Mouse (Mus musculus) hindbrain, postnatal 0 days (tissue): ENCODE data around the gene Trex1. TPM values are rescaled to one million over a fixed set of nuclear protein-coding genes. Genes with fewer than 3 reads are reported as not detected.
A peak's percentile ranks its signal among the peaks of the same experiment; 100 is the strongest.

Source experiments
- ATAC-seq: fragments of 200-750 bp; cut with Nextera tagmentation; 2 replicates; pipeline ENCODE4 v1.8.0; 2017; ENCODE audit warnings: mild to moderate bottlenecking, moderate TSS enrichment, moderate library complexity
- DNase-seq: peaks from one replicate; pipeline ENCODE4 v3.0.0-alpha.2; 2015; ENCODE audit warnings: low spot score
- H3K27ac ChIP-seq: fragments of 300-500 bp; sonication (generic); 2 replicates; pipeline ENCODE4 v1.5.1; 2014; ENCODE audit warnings: mild to moderate bottlenecking
- H3K27me3 ChIP-seq: fragments of 300-500 bp; sonication (generic); 2 replicates; pipeline ENCODE4 v1.6.1; 2014; ENCODE audit warnings: low read length, mixed read lengths; ENCODE audit not compliant: insufficient read depth
- H3K36me3 ChIP-seq: fragments of 300-500 bp; sonication (generic); 2 replicates; pipeline ENCODE4 v1.6.1; 2014; ENCODE audit warnings: low read length, mixed read lengths; ENCODE audit not compliant: insufficient read depth
- H3K4me1 ChIP-seq: fragments of 300-500 bp; sonication (generic); 2 replicates; pipeline ENCODE4 v1.6.1; 2014; ENCODE audit warnings: antibody characterized with exemption, low read length, mixed read lengths; ENCODE audit not compliant: insufficient read depth
- H3K4me2 ChIP-seq: fragments of 300-500 bp; sonication (generic); 2 replicates; pipeline ENCODE4 v1.6.1; 2014; ENCODE audit warnings: low read depth, mild to moderate bottlenecking, low read length, moderate library complexity, mixed read lengths
- H3K4me3 ChIP-seq: fragments of 300-500 bp; sonication (generic); 2 replicates; pipeline ENCODE4 v1.5.1; 2014; ENCODE audit warnings: low read length
- H3K9ac ChIP-seq: fragments of 300-500 bp; sonication (generic); replicated peaks from 2 replicates; pipeline ENCODE4 v1.6.1; 2014; ENCODE audit warnings: mild to moderate bottlenecking, low read length, moderate library complexity, mixed read lengths
- H3K9me3 ChIP-seq: fragments of 300-500 bp; sonication (generic); 2 replicates; pipeline ENCODE4 v1.6.1; 2016; ENCODE audit warnings: low read length, mixed read lengths
- CTCF ChIP-seq: IDR thresholded peaks from 2 replicates; pipeline ENCODE4 v1.5.1; 2016; ENCODE audit warnings: antibody characterized with exemption, control low read depth, low read depth
- WGBS: fragments of 180-500 bp; shearing (Covaris S2); extraction: QIAGEN DNeasy Blood & Tissue Kit; methylation state at CpG from one replicate; pipeline ENCODE4 v1.1.7; 2014; 5-methylcytosine and 5-hydroxymethylcytosine counted together
- polyA plus RNA-seq: library from polyadenylated mRNA; unstranded; fragments of >200 nt; fragmentation: Nextera tagmentation; extraction: Ambion mirVana; gene quantifications from 2 replicates; pipeline ENCODE4 v1.2.1, GENCODE M21; 2015
- total RNA-seq: library from RNA; depleted of rRNA; stranded (reverse); fragments of >200 nt; gene quantifications from 2 replicates; pipeline ENCODE4 v1.2.3, GENCODE M21; 2014

Trex1 gene
- total and polyA plus RNA-seq, 2 experiments from 2014 or later, result 14.3 to 20.1 TPM

DNA sequence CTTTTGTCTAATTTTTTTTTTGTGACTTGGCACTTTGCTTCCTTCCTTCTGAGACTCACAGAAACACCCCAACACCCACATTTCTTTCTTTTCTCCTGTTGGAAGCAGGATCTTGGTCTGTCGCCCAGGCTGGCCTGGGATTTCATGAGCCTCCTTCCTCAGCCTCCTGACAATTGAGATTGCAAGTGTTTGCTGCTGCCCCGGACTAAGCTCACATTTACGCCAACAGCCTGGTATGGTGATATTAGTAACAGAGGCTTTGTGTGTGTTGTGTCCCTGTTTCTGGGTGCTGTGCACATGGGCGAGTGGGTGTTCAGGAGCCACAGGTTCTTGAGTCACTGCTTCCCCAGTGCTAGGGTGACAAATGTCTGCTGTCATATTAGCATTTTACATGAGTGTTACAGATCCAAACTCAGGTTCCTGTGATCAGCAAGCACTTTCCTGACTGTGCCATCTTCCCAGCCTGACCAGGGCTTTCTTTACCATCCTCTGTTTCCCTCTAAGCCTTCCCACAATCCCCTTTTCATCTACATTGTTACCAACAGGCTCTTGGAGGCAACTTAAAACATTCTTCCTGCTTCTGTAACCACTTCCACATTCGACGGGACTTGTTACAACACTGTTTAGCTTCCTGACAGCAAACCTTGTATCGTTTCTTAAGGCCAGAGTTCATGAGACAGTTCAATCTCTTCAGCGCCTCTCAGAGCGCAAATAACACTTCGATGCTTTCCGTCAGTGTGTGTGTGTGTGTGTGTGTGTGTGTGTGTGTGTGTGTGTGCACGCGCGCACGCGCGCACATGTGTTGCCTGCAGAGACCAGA is 36.5 kb downstream of the Trex1 start:
- H3K9ac ChIP-seq, result no peak overlapping the region
- ATAC-seq (no peak), DNase-seq (no peak)
- H3K27ac ChIP-seq, result no peak overlapping the region; the same call in 1 of the 2 replicates
- WGBS, result 88% methylated on average over 17 of the region's 17 CpGs
- H3K4me1 ChIP-seq, result no peaks in the 10 kb centered on the region
- no peaks in the 10 kb centered on the region; the same call in 1 of the 2 replicates for H3K36me3 ChIP-seq
- H3K4me2 ChIP-seq, result no peak overlapping the region
- H3K4me3 ChIP-seq, result no peak overlapping the region
- no peaks in the 10 kb centered on the region for H3K9me3 ChIP-seq
- no peak for TF ChIP-seq CTCF
- no peaks in the 10 kb centered on the region for H3K27me3 ChIP-seq

DNA sequence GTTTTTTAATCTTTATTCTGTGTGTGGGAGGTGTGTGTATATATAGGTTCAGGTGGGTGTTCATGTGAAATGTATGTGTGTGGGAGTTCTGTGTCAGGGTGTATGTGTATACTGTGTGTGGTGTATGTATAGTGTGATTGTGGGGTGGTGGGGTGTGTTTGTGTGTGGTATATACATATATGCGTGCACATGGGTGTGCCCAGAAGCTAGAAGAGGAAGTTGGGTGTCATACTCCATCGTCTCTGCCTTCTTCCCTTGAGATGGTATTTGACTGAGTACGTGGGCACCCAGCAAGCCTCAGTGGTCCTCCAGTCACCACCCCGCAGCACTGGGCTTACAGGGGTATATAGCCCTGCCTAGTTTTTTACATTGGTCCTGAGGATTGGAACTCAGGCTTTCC is 38.1 kb downstream of the Trex1 start:
- H3K4me1 ChIP-seq, result no peaks in the 10 kb centered on the region
- H3K9me3 ChIP-seq, result no peaks in the 10 kb centered on the region
- DNase-seq (no peak), ATAC-seq (no peak)
- H3K4me2 ChIP-seq, result no peak overlapping the region
- no peaks in the 10 kb centered on the region for H3K36me3 ChIP-seq
- H3K4me3 ChIP-seq, result no peak overlapping the region
- H3K27ac ChIP-seq, result no peak overlapping the region
- 87% methylated on average over 4 of the region's 4 CpGs for WGBS
- no peaks in the 10 kb centered on the region for H3K27me3 ChIP-seq
- no peak overlapping the region for H3K9ac ChIP-seq
- no peak for TF ChIP-seq CTCF

DNA sequence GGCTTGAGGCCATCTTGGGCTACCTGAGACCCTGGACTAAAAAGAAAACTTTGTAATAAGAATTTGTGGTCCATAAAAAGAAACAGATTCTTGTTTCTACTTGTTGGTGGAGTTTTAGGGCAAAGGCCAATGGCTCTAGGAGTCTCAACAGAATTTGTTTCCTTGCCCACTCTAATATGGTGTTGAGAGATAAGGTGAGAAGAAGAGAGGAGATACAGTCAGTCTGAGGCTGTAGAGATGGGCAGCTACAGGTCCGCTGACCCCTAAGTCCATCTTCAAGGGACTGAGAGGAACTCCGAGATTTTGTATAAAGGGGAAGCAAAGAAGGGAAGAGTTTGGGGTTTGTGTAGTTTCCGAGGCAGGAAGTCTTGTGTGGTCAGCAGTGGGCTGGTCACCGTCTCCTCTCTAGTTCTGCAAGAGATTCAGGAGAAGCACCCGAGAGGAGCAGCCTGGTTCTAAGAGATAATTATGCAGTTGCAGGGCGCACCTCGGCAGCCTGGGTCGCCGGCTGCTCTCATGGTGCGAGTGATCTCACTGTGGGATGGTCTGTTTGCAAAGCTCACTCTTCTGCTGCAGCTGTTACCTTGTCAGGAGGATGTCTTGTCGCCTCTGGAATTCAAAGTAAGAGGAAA is 42.4 kb downstream of the Trex1 start:
- Histone ChIP-seq H3K4me2 (no peak overlapping the region), H3K36me3 (no peaks in the 10 kb centered on the region; the same call in 1 of the 2 replicates), H3K9ac (no peak overlapping the region), H3K4me3 (no peak overlapping the region), H3K4me1 (no peaks in the 10 kb centered on the region), H3K27ac (no peak overlapping the region), H3K9me3 (no peaks in the 10 kb centered on the region), H3K27me3 (no peaks in the 10 kb centered on the region)
- ATAC-seq, result no peak
- DNase-seq, result no peak
- 78% methylated on average over 11 of the region's 11 CpGs for WGBS
- no peak for TF ChIP-seq CTCF

DNA sequence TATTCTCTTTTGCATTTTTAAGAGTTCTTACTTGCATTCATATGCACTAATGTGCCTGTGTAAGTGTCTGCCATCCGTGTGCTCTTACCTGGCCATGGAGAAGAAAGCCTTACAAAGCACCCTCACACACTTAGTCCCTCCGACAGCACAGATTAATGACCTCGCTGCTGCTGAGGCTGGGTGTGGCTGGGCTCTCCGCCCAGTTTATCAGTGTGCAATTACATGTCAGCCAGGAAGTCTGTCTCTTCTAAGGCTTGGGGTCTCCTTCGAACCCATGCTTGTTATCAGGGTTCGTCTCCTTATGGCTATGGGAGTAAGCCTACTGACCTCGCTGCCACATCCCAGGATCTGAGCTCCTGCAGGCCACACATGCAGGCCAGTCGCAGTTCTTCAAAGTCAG is 44.1 kb downstream of the Trex1 start:
- H3K4me3 ChIP-seq, result no peak overlapping the region
- H3K9ac ChIP-seq, result no peak overlapping the region
- H3K9me3 ChIP-seq, result no peaks in the 10 kb centered on the region
- no peak overlapping the region for H3K4me2 ChIP-seq
- no peaks in the 10 kb centered on the region for H3K4me1 ChIP-seq
- H3K27ac ChIP-seq, result no peak overlapping the region
- TF ChIP-seq CTCF, result no peak
- no peaks in the 10 kb centered on the region for H3K27me3 ChIP-seq
- 77% methylated on average over 8 of the region's 8 CpGs for WGBS
- DNase-seq (no peak), ATAC-seq (no peak)
- no peaks in the 10 kb centered on the region; the same call in 1 of the 2 replicates for H3K36me3 ChIP-seq

DNA sequence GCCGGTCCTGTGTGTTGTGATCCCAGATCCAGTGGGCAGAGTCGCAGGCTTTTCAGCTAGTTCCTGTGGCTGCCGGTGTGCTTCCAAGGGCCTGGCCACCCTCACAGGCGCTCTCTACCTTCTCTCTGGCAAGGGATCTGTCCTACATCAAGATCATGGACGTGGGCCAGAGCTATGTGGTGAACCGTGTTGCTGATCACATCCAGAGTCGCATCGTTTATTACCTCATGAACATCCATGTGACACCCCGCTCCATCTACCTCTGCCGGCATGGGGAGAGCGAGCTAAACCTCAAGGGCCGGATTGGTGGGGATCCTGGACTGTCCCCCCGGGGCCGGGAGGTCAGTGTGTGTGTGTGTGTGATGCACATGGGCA is 49.2 kb downstream of the Trex1 start:
- Histone ChIP-seq H3K4me1 (no peaks in the 10 kb centered on the region), H3K27ac (no peak overlapping the region), H3K36me3 (peaks cover 6% of the 10 kb centered on the region), H3K4me3 (no peak overlapping the region), H3K27me3 (no peaks in the 10 kb centered on the region), H3K9ac (no peak overlapping the region), H3K4me2 (no peak overlapping the region), H3K9me3 (no peaks in the 10 kb centered on the region)
- 85% methylated on average over 14 of the region's 14 CpGs for WGBS
- ATAC-seq (no peak), DNase-seq (no peak)
- TF ChIP-seq CTCF, result no peak

DNA sequence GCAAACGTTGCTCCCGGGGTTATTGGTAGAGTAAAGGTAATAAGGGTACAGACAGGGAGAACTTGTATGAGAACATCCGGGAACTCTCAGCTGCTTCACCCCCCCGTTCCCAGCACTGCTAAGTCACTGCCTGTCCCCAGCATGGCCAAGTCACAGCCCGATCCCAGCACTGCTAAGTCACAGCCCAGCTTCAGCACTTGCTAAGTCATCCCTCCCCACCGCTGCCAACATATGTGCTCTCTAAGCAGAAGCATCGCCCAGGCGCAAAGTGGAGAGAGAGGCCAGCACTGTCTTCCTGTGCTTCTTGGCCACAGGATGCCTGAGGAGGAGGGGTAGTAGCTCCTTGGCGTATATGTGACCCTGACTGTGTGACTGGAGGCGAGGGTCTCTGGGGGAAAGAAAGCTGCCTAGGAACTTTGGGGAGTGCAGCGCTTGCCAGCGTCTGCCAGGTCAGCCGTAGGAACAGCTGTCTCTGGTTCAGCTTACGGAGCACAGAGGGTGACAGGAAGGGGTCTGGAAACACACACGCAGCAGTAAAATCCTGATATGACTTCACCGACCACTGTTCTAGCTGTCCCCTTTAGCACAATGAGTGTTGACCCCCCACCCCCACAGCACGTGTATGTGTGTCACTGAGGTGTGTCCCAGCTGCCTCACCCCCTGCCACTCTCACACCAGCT is 49.8 kb downstream of the Trex1 start:
- 51% methylated on average over 17 of the region's 17 CpGs for WGBS
- Histone ChIP-seq H3K27me3 (no peaks in the 10 kb centered on the region), H3K4me2 (no peak overlapping the region), H3K4me1 (no peaks in the 10 kb centered on the region), H3K36me3 (peaks cover 6% of the 10 kb centered on the region), H3K9me3 (no peaks in the 10 kb centered on the region), H3K4me3 (no peak overlapping the region), H3K9ac (no peak overlapping the region), H3K27ac (no peak overlapping the region)
- peak; percentile 55; the same call in 1 of the 2 replicates for ATAC-seq
- no peak for TF ChIP-seq CTCF
- DNase-seq, result no peak
